Mouse (Mus musculus) heart, embryonic 12.5 days (tissue): ENCODE data around the gene March5. TPM values are rescaled to one million over a fixed set of nuclear protein-coding genes. Genes with fewer than 3 reads are reported as not detected.
A peak's percentile ranks its signal among the peaks of the same experiment; 100 is the strongest.

Source experiments
- ATAC-seq: fragments of 200-750 bp; cut with Nextera tagmentation; 2 replicates; pipeline ENCODE4 v1.8.0; 2017; ENCODE audit warnings: moderate TSS enrichment, moderate library complexity; ENCODE audit not compliant: insufficient number of reproducible peaks, low FRiP score
- H3K27ac ChIP-seq: fragments of 300-500 bp; sonication (generic); 2 replicates; pipeline ENCODE4 v1.5.1; 2016; ENCODE audit warnings: mild to moderate bottlenecking, moderate library complexity; ENCODE audit not compliant: poor library complexity, severe bottlenecking
- H3K27me3 ChIP-seq: fragments of 300-500 bp; sonication (generic); replicated peaks from 2 replicates; pipeline ENCODE4 v1.6.1; 2016; ENCODE audit warnings: mild to moderate bottlenecking, moderate library complexity
- H3K36me3 ChIP-seq: fragments of 300-500 bp; sonication (generic); 2 replicates; pipeline ENCODE4 v1.6.1; 2016; ENCODE audit warnings: mild to moderate bottlenecking, moderate library complexity
- H3K4me1 ChIP-seq: fragments of 300-500 bp; sonication (generic); replicated peaks from 2 replicates; pipeline ENCODE4 v1.6.1; 2016; ENCODE audit warnings: mild to moderate bottlenecking
- H3K4me2 ChIP-seq: fragments of 300-500 bp; sonication (generic); 2 replicates; pipeline ENCODE4 v1.6.1; 2016; ENCODE audit warnings: mild to moderate bottlenecking, moderate library complexity
- H3K4me3 ChIP-seq: fragments of 300-500 bp; sonication (generic); 2 replicates; pipeline ENCODE4 v1.5.1; 2016; ENCODE audit warnings: mild to moderate bottlenecking
- H3K9ac ChIP-seq: fragments of 300-500 bp; sonication (generic); 2 replicates; pipeline ENCODE4 v1.6.1; 2016; ENCODE audit warnings: mild to moderate bottlenecking, moderate library complexity
- H3K9me3 ChIP-seq: fragments of 300-500 bp; sonication (generic); replicated peaks from 2 replicates; pipeline ENCODE4 v1.6.1; 2016; ENCODE audit warnings: mild to moderate bottlenecking, moderate library complexity
- WGBS: fragments of 180-500 bp; shearing (Covaris S2); methylation state at CpG from one replicate; pipeline ENCODE4 v1.1.7; 2016; 5-methylcytosine and 5-hydroxymethylcytosine counted together
- polyA plus RNA-seq: library from polyadenylated mRNA; unstranded; fragments of >200 nt; fragmentation: Nextera tagmentation; extraction: Ambion mirVana; gene quantifications from 2 replicates; pipeline ENCODE4 v1.2.1, GENCODE M21; 2016

The March5 gene
- polyA plus RNA-seq, 1 experiment from 2014 or later = 103 TPM

DNA sequence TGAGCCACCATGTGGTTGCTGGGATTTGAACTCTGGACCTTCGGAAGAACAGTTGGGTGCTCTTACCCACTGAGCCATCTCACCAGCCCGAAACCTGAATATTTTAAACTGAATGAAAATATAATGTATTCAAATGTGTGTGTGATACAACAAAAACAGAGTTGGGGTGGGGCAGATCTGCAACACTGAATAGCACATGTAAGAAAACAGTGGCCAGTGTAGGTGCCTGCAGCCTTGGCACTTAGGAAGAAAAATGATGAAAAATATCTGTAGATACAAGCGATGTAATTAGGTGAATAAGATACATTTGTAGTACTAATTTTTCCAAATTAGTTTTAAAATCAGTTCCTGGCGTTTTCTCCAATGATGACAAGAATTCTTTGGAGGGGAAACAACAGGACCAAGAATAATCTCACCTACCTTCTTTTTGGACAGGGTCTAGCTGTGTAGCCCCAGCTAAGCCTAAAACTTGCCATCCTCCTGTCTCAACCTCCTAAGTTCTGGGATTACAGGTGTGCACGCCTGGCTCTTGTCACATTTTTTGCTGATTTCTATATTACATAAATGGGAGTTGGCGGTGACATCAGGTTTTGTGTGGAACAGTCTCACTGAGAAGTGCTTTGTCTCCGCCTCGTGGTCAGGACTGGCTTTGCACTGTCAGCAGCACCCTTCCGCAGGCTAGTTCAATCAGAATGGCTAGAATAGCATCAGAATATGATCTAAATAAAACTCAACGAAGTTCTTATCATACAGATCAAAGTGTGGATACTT is 58.2 kb downstream of the March5 start:
- Histone ChIP-seq H3K27me3 (no peaks in the 10 kb centered on the region), H3K4me3 (no peak overlapping the region), H3K4me1 (0 out of 2 replicates have a peak, but pooled peaks cover 3% of the 10 kb centered on the region), H3K27ac (no peak overlapping the region), H3K9ac (no peak overlapping the region), H3K9me3 (no peaks in the 10 kb centered on the region), H3K36me3 (peaks cover 17% of the 10 kb centered on the region), H3K4me2 (no peak overlapping the region)
- 31% methylated on average over 10 of the region's 10 CpGs for WGBS
- ATAC-seq = peak; percentile 45; the same call in 1 of the 2 replicates

DNA sequence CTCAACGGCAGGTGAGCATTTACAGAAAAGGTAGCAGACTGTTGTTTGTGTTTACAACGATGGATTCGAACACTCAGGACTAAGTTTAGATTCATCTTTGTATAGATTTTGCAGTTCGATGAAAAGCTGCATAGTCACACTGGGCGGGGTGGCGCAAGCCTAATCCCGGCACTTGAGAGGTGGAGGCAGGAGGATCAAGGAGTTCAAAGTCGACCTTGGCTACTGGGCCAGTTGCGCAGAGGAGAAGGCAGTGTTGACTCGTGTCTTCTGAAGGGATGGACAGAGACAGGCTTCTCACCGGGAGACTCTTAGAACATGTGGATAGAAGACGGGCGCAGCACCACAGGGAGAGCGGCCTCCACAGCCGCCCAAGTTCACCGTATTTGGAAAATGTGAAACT is 61.8 kb downstream of the March5 start:
- Histone ChIP-seq H3K36me3 (peaks cover 23% of the 10 kb centered on the region), H3K9me3 (no peaks in the 10 kb centered on the region), H3K4me2 (no peak overlapping the region), H3K27ac (no peak overlapping the region), H3K4me1 (0 out of 2 replicates have a peak, but pooled peaks cover 2% of the 10 kb centered on the region), H3K9ac (no peak overlapping the region), H3K4me3 (no peak overlapping the region), H3K27me3 (no peaks in the 10 kb centered on the region)
- WGBS = 87% methylated on average over 16 of the region's 16 CpGs
- no peak for ATAC-seq

Other genes starting within 250 kb of the March5 start
- 6.8 and 9.5 TPM in 2 replicates for gene Cpeb3, start 1.1 kb downstream of the March5 start, polyA plus RNA-seq
- 62.0 and 62.7 TPM in 2 replicates for gene Ide, start 130.3 kb downstream of the March5 start, polyA plus RNA-seq
- gene Kif11, start 168.9 kb downstream of the March5 start, polyA plus RNA-seq = 53.6 and 57.7 TPM in 2 replicates
- 13.4 and 14.0 TPM in 2 replicates for gene Hhex, start 227.3 kb downstream of the March5 start, polyA plus RNA-seq